Mouse (Mus musculus) kidney, adult 18-20 months (tissue): ENCODE measurements around the gene Aldh1a3.

Experiments used
- DNase-seq: peaks from one replicate; pipeline ENCODE4 v3.0.0; 2021

Gene Aldh1a3

GRCm38 (mm10) chr7:66416829-66417228, 10.5 kb downstream of the Aldh1a3 start:
- DNase-seq = no peak

DNA sequence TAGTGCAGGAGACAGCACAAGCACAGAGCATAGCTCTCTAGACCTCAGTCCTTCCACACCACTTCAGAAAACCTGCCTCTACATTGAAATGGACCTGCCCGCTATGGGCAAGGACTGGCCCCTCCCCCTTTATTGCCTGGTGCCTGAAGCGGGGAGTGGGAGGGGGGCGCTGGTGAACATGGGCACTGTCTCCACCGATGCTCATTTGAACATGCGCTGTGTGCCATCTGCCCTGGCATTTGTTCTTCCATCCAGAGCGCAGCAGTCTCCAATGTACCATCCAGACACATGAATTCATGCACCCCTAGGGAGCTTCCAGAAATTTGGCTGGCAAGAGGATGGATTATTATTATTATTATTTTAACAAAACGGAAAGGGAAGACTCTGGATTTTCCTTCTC, 14.2 kb downstream of the Aldh1a3 start:
- no peak for DNase-seq

GRCm38 (mm10) chr7:66409433-66409832, 17.9 kb downstream of the Aldh1a3 start:
- DNase-seq = no peak

- no peak for DNase-seq
Observed at GRCm38 (mm10) chr7:66406971-66407370, 20.3 kb downstream of the Aldh1a3 start.

GRCm38 (mm10) chr7:66405951-66406721, 21.2 kb downstream of the Aldh1a3 start:
- DNase-seq = no peak

GRCm38 (mm10) chr7:66405541-66405940, 21.8 kb downstream of the Aldh1a3 start:
- no peak for DNase-seq

- no peak for DNase-seq
Observed at GRCm38 (mm10) chr7:66404802-66405201, 22.5 kb downstream of the Aldh1a3 start.

GRCm38 (mm10) chr7:66404141-66404540, 23.2 kb downstream of the Aldh1a3 start:
- DNase-seq = no peak

DNA sequence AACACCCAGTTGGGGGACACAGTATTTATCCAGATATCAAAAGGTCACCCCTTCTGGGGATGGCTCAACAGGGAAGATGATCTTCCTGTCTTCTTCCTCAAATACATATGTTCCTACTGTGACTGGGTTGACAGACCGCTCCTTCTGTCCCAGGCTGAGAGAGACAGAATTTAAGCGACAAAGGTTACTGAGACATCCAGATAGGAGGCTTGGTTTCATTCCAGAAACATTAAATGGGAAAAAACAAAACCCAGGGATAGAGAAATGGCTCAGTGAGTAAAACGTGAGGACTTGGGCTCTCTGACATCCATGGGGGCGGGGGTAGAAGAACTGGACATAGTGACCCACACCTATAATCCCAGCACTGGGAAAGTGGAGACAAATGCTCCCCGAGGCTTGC, 24.4 kb downstream of the Aldh1a3 start:
- DNase-seq = no peak

GRCm38 (mm10) chr7:66401605-66402004, 25.7 kb downstream of the Aldh1a3 start:
- DNase-seq = no peak

DNA sequence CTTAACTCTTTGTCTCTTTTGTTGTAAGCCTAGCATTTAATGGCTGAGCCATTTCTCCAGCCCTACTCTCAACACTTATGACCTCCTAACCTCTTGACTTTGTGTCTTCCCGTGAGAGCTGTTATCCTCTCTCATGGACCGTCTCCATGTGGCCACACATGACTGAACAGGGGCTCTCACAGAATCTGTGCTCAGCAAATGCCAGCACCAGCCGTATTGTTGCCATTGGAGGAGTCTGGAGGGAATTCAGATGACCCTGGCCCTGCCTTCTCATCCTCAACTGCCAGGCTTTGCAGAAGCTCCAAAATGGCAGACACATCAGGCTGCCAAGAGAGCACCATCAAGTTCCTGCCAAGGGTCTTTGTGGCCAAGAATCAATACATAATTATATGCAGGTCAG, 30.0 kb downstream of the Aldh1a3 start:
- no peak for DNase-seq

- peak; percentile 79 for DNase-seq
Observed at GRCm38 (mm10) chr7:66388621-66389532, 38.4 kb downstream of the Aldh1a3 start.

GRCm38 (mm10) chr7:66387813-66388521, 39.4 kb downstream of the Aldh1a3 start, which contains the start of gene Lrrk1:
TSS of gene Lrrk1 (minus strand) at chr7:66388350.
- DNase-seq = peak; percentile 78

- no peak for DNase-seq
Observed at GRCm38 (mm10) chr7:66387419-66387812, 39.9 kb downstream of the Aldh1a3 start.

DNA sequence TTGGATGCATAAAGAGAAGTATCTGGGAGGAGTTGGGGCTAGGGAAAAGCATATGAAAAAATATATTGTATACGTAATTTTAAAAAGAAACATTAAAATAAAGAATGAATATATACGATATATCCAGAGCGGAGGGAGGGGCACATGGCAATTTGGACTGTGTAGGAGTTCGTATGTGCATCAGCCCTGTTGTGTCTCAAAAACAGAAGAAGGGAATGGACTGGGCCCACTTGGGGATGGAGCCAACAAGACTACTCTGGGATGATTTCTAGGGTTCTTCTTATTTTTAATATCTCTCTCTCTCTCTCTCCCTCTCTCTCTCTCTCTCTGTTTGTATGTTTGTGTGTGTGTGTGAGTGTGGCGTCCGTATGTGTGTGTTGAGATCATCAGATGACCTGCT, 40.9 kb downstream of the Aldh1a3 start:
- DNase-seq = no peak

DNA sequence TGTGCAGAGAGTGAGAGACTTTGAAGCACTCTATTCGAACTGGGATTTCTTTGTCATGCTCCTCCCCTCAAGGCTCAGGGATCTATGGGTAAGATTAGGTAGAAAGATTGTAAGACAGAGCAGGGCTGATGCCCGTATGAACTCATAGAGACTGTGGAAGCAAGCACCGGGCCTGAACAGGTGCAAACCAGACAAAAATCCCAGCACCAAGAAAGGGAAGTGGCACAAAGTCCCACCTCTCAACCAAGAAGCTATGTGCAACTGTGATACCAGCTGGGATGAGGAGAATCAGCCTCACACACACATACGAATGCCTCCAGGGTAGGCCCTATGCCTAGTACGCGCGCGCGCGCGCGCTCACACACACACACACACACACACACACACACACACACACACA, 41.5 kb downstream of the Aldh1a3 start:
- DNase-seq = no peak

DNA sequence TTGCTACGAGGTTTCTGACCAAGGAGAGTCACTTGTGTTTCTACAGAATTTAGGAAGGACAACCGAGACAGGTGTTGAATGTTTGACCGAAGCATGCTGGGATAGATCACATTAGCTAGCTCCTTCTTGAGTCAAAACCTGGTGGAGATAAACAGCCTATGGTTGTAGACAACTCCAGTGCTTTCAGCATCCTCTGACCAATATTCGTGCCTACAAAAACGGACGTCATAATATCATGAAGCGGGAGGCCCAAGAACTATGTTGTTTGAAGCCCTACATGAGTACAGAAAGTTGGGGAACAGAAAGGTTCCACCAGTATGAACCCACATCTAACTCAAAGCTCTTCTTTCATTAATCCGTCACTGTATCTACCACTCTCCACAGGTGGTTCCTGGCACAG, 42.4 kb downstream of the Aldh1a3 start:
- DNase-seq = no peak

GRCm38 (mm10) chr7:66384213-66384612, 43.1 kb downstream of the Aldh1a3 start:
- no peak for DNase-seq

- no peak for DNase-seq
Observed at GRCm38 (mm10) chr7:66376560-66376959, 50.8 kb downstream of the Aldh1a3 start.

GRCm38 (mm10) chr7:66375736-66376135, 51.6 kb downstream of the Aldh1a3 start:
- no peak for DNase-seq

DNA sequence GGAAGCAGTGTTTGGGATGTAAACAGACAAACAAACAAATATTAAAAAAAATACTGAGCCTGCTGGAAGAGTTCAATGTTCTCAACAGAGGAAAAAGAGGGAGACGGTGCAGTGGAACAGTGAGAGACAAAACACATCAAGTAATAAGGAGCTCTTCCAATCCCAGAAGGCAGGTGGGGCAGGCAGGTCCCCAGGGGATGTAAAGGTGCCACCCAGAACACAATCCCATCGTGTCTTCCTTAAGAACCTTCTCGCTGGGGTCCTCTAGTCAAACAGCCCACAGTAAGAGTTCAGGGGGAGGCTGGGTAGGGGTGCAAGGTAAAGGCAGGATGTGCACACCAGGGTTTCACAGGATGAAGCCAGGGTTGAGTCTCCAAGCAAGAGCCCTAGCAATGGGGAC, 53.9 kb downstream of the Aldh1a3 start:
- DNase-seq = no peak

GRCm38 (mm10) chr7:66370970-66371369, 56.3 kb downstream of the Aldh1a3 start:
- no peak for DNase-seq

DNA sequence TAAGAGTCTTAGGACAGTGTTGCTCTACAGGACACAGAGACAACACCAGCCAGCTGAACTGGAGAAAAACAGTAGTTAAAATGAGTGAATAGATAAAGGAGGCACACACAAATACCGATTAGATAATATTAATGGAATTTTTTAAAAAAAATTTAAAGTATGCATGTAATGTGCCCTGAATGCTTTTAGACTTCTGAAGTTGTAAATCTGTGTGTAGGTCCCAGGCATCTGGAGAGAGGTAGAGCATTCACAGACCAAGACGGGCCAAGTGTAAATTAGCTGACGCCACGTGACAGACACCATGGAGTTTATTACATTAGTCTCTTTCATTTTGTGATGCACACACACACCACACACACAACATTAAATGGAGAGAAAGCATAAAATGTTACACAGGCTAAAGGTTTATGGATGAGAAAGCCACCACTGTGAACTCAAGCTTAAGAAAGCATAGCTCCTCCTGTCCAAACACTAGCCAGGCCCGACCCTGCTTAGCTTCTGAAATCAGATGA, 57.3 kb downstream of the Aldh1a3 start:
- DNase-seq = no peak
